Comparison of ENCODE assay signal across 11 mouse cellular contexts in genomic region chr7:99065391-99065831, GRCm38 (mm10).
DNase-seq lines count a peak whose midpoint lies in the region; ATAC-seq lines count a peak whose summit lies in the region.
"Had no signal": no experiment of that assay in that cellular context is flagged by ENCODE, and none has a peak within 500 bp of the region (broad histone marks: within the 10 kb centered on the region; RNA-seq: fewer than 3 reads in every experiment).

No protein-coding gene starts in this region.

- no peaks in the 10 kb centered on the region; the same call in 1 of the 2 replicates for H3K36me3 ChIP-seq in heart, embryonic 15.5 days
- H3K36me3 ChIP-seq in hindbrain, embryonic 12.5 days, result no peaks in the 10 kb centered on the region
- H3K36me3 ChIP-seq in limb, embryonic 13.5 days, result no peaks in the 10 kb centered on the region
- H3K36me3 ChIP-seq: embryonic facial prominence, embryonic 15.5 days; limb, embryonic 15.5 days; midbrain, embryonic 12.5 days had no signal

- DNase-seq in heart, postnatal 10 days, result no peak
- peak; percentile 74 for DNase-seq in embryo, embryonic 10 days (ENCODE audit: low spot score)
- DNase-seq in spleen, adult 18-20 months, result no peak
- DNase-seq in layer of hippocampus, adult 9-10 months (ENCODE audit: low spot score), result no peak
- no peak for DNase-seq in cerebellum, postnatal 25 days

- H3K27me3 ChIP-seq in heart, embryonic 15.5 days, result no peaks in the 10 kb centered on the region
- no peaks in the 10 kb centered on the region for H3K27me3 ChIP-seq in hindbrain, embryonic 12.5 days
- 0 out of 2 replicates have a peak, but pooled peaks cover 5% of the 10 kb centered on the region for H3K27me3 ChIP-seq in limb, embryonic 13.5 days
- H3K27me3 ChIP-seq: embryonic facial prominence, embryonic 15.5 days; limb, embryonic 15.5 days; midbrain, embryonic 12.5 days had no signal

- H3K4me3 ChIP-seq in heart, embryonic 15.5 days, result no peak overlapping the region
- no peak overlapping the region for H3K4me3 ChIP-seq in hindbrain, embryonic 12.5 days
- H3K4me3 ChIP-seq in limb, embryonic 13.5 days, result no peak overlapping the region
- H3K4me3 ChIP-seq: embryonic facial prominence, embryonic 15.5 days; limb, embryonic 15.5 days; midbrain, embryonic 12.5 days had no signal

- peak overlapping the region; percentile 21; the same call in 1 of the 2 replicates for H3K4me2 ChIP-seq in heart, embryonic 15.5 days
- no peak overlapping the region for H3K4me2 ChIP-seq in hindbrain, embryonic 12.5 days (replicated peaks)
- peak overlapping the region; percentile 16; the same call in 1 of the 2 replicates for H3K4me2 ChIP-seq in limb, embryonic 13.5 days (replicated peaks)
- H3K4me2 ChIP-seq: embryonic facial prominence, embryonic 15.5 days; limb, embryonic 15.5 days; midbrain, embryonic 12.5 days had no signal

- no peak overlapping the region for H3K9ac ChIP-seq in heart, embryonic 15.5 days
- H3K9ac ChIP-seq in hindbrain, embryonic 12.5 days, result 0 out of 2 replicates have a peak overlapping the region, but pooled peaks have one; percentile 18
- H3K9ac ChIP-seq in limb, embryonic 13.5 days, result 0 out of 2 replicates have a peak overlapping the region, but pooled peaks have one; percentile 43
- H3K9ac ChIP-seq: embryonic facial prominence, embryonic 15.5 days; limb, embryonic 15.5 days; midbrain, embryonic 12.5 days had no signal

- peak overlapping the region; percentile 49; the same call in 1 of the 2 replicates for H3K27ac ChIP-seq in heart, embryonic 15.5 days
- no peak overlapping the region for H3K27ac ChIP-seq in hindbrain, embryonic 12.5 days
- H3K27ac ChIP-seq in limb, embryonic 13.5 days, result no peak overlapping the region
- H3K27ac ChIP-seq: embryonic facial prominence, embryonic 15.5 days; limb, embryonic 15.5 days; midbrain, embryonic 12.5 days had no signal

- intact Hi-C loops in heart, postnatal 10 days (cut with DNase I), result no loop called here

- H3K9me3 ChIP-seq in heart, embryonic 15.5 days (replicated peaks), result no peaks in the 10 kb centered on the region
- H3K9me3 ChIP-seq in hindbrain, embryonic 12.5 days (replicated peaks), result no peaks in the 10 kb centered on the region
- no peaks in the 10 kb centered on the region for H3K9me3 ChIP-seq in limb, embryonic 13.5 days
- H3K9me3 ChIP-seq: embryonic facial prominence, embryonic 15.5 days; limb, embryonic 15.5 days; midbrain, embryonic 12.5 days had no signal

- 29% methylated on average over 11 of the region's 11 CpGs for WGBS in heart, embryonic 15.5 days
- 9% methylated on average over 11 of the region's 11 CpGs for WGBS in hindbrain, embryonic 12.5 days
- 8% methylated on average over 11 of the region's 11 CpGs for WGBS in limb, embryonic 13.5 days

- 0 out of 2 replicates have a peak, but pooled peaks have one; percentile 35 for ATAC-seq in heart, embryonic 15.5 days (replicated peaks; ENCODE audit: insufficient number of reproducible peaks, insufficient read depth, low FRiP score, low read depth)
- no peak for ATAC-seq in hindbrain, embryonic 12.5 days (ENCODE audit: low FRiP score)
- no peak; the same call in 1 of the 2 replicates for ATAC-seq in limb, embryonic 13.5 days (ENCODE audit: low FRiP score, low read depth)

- H3K4me1 ChIP-seq in heart, embryonic 15.5 days (replicated peaks), result peaks cover 24% of the 10 kb centered on the region
- H3K4me1 ChIP-seq in hindbrain, embryonic 12.5 days, result peaks cover 13% of the 10 kb centered on the region
- peaks cover 12% of the 10 kb centered on the region for H3K4me1 ChIP-seq in limb, embryonic 13.5 days
